Mouse (Mus musculus): ENCODE results near the gene Tsc22d4.

- TF ChIP-seq POLR2A (IDR thresholded peaks at IDR 0.05; ENCODE audit: control insufficient read depth, extremely low read depth, insufficient read depth, low read length, poor library complexity), result no peak
- peak; percentile 85 for TF ChIP-seq CTCF (IDR thresholded peaks at IDR 0.05; ENCODE audit: borderline replicate concordance, control insufficient read depth, extremely low read depth, insufficient read depth, low read length, poor library complexity)
Observed at GRCm38 (mm10) chr5:137759971-137760412, 14.5 kb downstream of the Tsc22d4 start.
